Mouse (Mus musculus) kidney, adult 2 months (tissue): ENCODE data around the gene Trappc10. TPM values are rescaled to one million over a fixed set of nuclear protein-coding genes. Genes with fewer than 3 reads are reported as not detected.
A peak's percentile ranks its signal among the peaks of the same experiment; 100 is the strongest.

Source experiments
- DNase-seq: peaks from one replicate; pipeline ENCODE4 v3.0.0; 2021
- H3K27ac ChIP-seq: fragments of 200-500 bp; 2 replicates; pipeline ENCODE4 v1.5.1; 2012; ENCODE audit warnings: low read depth, low read length, control low read depth, inconsistent platforms; ENCODE audit not compliant: insufficient read depth
- H3K27me3 ChIP-seq: fragments of 200-500 bp; replicated peaks from 2 replicates; pipeline ENCODE4 v1.6.1; 2012; ENCODE audit warnings: mild to moderate bottlenecking, moderate library complexity, low read length, inconsistent platforms; ENCODE audit not compliant: control insufficient read depth, insufficient read depth
- H3K36me3 ChIP-seq: fragments of 200-500 bp; 2 replicates; pipeline ENCODE4 v1.6.1; 2012; ENCODE audit warnings: mild to moderate bottlenecking, moderate library complexity, low read length, inconsistent platforms; ENCODE audit not compliant: control insufficient read depth, insufficient read depth
- H3K4me1 ChIP-seq: fragments of 200-500 bp; 2 replicates; pipeline ENCODE4 v1.6.1; 2011; ENCODE audit warnings: low read length; ENCODE audit not compliant: control insufficient read depth, insufficient read depth
- H3K4me3 ChIP-seq: fragments of 200-500 bp; 2 replicates; pipeline ENCODE4 v1.5.1; 2011; ENCODE audit warnings: mild to moderate bottlenecking, low read depth, low read length, control low read depth; ENCODE audit not compliant: insufficient read depth
- CTCF ChIP-seq: fragments of 200-500 bp; conservative IDR thresholded peaks from 2 replicates; pipeline ENCODE4 v1.5.1; 2011; ENCODE audit warnings: low read depth, mild to moderate bottlenecking, control low read depth, low read length, moderate library complexity, mixed read lengths; ENCODE audit not compliant: insufficient read depth, insufficient read length
- POLR2A ChIP-seq: fragments of 200-500 bp; IDR thresholded peaks from one replicate; pipeline ENCODE4 v1.6.1; 2011; ENCODE audit warnings: low read depth, low read length, control low read depth
- WGBS: fragments of 180-500 bp; shearing (Covaris S2); methylation state at CpG from one replicate; pipeline ENCODE4 v1.1.7; 2018; 5-methylcytosine and 5-hydroxymethylcytosine counted together
- polyA plus RNA-seq: library from polyadenylated mRNA; depleted of rRNA; stranded (reverse); fragments of >200 nt; gene quantifications from 2 replicates; pipeline ENCODE4 v1.2.3, GENCODE M21; 2012

Trappc10 gene
- polyA plus RNA-seq, 1 experiment, result 45.0 TPM

DNA sequence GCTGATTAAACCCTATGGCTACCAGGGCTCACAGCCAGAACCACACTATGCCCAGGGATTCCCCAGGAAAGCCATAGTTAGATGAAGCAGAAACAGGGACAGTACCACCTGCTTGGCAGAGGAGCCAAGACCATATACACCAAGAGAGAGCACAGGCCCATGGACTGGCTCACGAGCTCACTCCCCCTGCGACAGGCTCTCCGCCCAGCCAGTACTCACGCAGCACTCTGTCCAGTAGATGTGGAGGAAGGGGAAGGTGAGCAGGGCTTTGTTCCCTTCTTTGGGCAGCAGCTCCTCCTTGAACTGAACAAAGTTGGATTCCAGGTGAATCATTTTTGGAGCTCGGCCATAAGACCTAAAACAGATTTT is 15.9 kb downstream of the Trappc10 start:
- H3K27me3 ChIP-seq, result no peaks in the 10 kb centered on the region
- TF ChIP-seq POLR2A (no peak), CTCF (no peak)
- WGBS, result 86% methylated on average over 5 of the region's 5 CpGs
- H3K4me3 ChIP-seq, result no peak overlapping the region
- no peak overlapping the region for H3K27ac ChIP-seq
- H3K4me1 ChIP-seq, result no peaks in the 10 kb centered on the region; the same call in 1 of the 2 replicates
- H3K36me3 ChIP-seq, result no peaks in the 10 kb centered on the region; the same call in 1 of the 2 replicates
- no peak for DNase-seq

DNA sequence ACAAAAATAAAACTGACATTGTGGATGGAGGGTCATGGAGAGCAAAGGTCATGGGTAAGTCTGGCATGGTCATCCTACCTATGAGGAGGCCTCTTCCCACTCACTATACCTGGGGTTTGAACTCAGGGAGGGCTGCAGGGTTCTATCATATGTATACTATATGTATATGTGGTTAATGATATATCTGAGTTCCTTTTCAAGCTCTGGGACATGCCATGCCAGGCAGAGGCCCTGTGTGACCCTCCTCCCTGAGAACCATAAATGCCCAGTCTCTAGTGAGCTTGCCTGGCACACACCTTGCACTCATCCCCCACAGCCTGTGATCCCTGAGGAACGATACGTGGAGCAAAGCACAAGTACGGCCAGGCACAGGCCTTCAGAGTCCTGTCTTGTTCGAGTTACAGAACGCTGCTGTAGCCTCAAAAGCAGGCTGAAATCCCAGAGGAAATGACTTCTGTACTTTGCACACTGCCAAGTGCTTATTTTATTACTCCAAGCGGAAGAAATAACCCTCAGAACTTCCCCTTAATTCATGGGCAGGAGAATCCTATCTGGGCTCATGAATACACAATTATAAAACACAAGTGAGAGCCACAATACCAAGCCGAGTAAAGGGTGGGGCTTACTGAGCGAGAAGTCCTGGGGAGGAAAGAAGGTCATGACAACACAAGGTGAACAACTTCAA is 16.4 kb downstream of the Trappc10 start:
- 52% methylated on average over 8 of the region's 8 CpGs for WGBS

GRCm38 (mm10) chr10:78224136-78224535 is 20.3 kb downstream of the Trappc10 start:
- H3K4me3 ChIP-seq, result no peak overlapping the region
- no peak for TF ChIP-seq POLR2A
- TF ChIP-seq CTCF, result no peak
- no peaks in the 10 kb centered on the region for H3K4me1 ChIP-seq
- no peak for DNase-seq
- H3K36me3 ChIP-seq, result no peaks in the 10 kb centered on the region
- WGBS, result 88% methylated on average over 6 of the region's 6 CpGs
- no peak overlapping the region for H3K27ac ChIP-seq
- H3K27me3 ChIP-seq, result no peaks in the 10 kb centered on the region

More for the DNA sequence above, 16.4 kb downstream of the Trappc10 start:
- Histone ChIP-seq H3K36me3 (no peaks in the 10 kb centered on the region; the same call in 1 of the 2 replicates), H3K27ac (peak overlapping the region; percentile 24; the same call in 1 of the 2 replicates), H3K4me1 (no peaks in the 10 kb centered on the region; the same call in 1 of the 2 replicates), H3K27me3 (no peaks in the 10 kb centered on the region), H3K4me3 (no peak overlapping the region)
- peak; percentile 59 for DNase-seq
- no peak for TF ChIP-seq POLR2A
- no peak for TF ChIP-seq CTCF

DNA sequence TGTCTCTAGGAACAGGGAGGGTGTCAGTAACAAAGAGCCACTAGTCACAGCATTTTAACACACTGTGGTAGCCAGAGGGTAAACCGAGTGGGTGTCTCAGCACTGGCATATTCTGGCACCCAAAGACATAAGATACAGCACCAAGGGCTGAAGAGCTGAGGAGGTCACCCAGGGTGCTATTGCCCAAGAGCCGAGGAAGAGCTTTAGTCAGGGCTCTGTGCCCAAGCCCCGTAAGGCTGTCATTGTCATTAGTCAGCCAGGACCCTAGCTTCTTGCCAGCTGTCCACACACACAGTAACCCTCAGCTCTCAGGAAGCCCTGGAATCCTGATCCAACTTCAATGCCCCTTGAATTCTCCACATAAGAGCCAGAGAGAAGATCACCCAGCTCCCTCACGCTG is 21.5 kb downstream of the Trappc10 start:
- Histone ChIP-seq H3K27me3 (no peaks in the 10 kb centered on the region), H3K27ac (no peak overlapping the region), H3K4me3 (no peak overlapping the region), H3K36me3 (no peaks in the 10 kb centered on the region), H3K4me1 (no peaks in the 10 kb centered on the region)
- TF ChIP-seq POLR2A (no peak), CTCF (no peak)
- 73% methylated on average over 4 of the region's 4 CpGs for WGBS
- DNase-seq, result no peak

- TF ChIP-seq POLR2A, result no peak
- TF ChIP-seq CTCF, result no peak
Observed at GRCm38 (mm10) chr10:78221315-78221714, 23.1 kb downstream of the Trappc10 start.

GRCm38 (mm10) chr10:78219528-78219927 is 24.9 kb downstream of the Trappc10 start:
- Histone ChIP-seq H3K4me1 (no peaks in the 10 kb centered on the region), H3K4me3 (no peak overlapping the region), H3K27me3 (no peaks in the 10 kb centered on the region), H3K36me3 (no peaks in the 10 kb centered on the region; the same call in 1 of the 2 replicates), H3K27ac (no peak overlapping the region)
- WGBS, result 100% methylated on average over 1 of the region's 1 CpGs
- DNase-seq, result no peak
- TF ChIP-seq POLR2A (no peak), CTCF (no peak)

More at GRCm38 (mm10) chr10:78221315-78221714, 23.1 kb downstream of the Trappc10 start:
- Histone ChIP-seq H3K4me1 (no peaks in the 10 kb centered on the region), H3K27ac (no peak overlapping the region), H3K36me3 (no peaks in the 10 kb centered on the region; the same call in 1 of the 2 replicates), H3K27me3 (no peaks in the 10 kb centered on the region), H3K4me3 (no peak overlapping the region)
- no peak for DNase-seq
- 87% methylated on average over 7 of the region's 7 CpGs for WGBS

GRCm38 (mm10) chr10:78218576-78218975 is 25.9 kb downstream of the Trappc10 start:
- Histone ChIP-seq H3K4me1 (no peaks in the 10 kb centered on the region), H3K36me3 (no peaks in the 10 kb centered on the region; the same call in 1 of the 2 replicates), H3K4me3 (no peak overlapping the region), H3K27me3 (no peaks in the 10 kb centered on the region), H3K27ac (no peak overlapping the region)
- TF ChIP-seq CTCF, result no peak
- TF ChIP-seq POLR2A, result no peak
- no peak for DNase-seq
- 62% methylated on average over 6 of the region's 6 CpGs for WGBS
